Mouse (Mus musculus) hindbrain, embryonic 14.5 days (tissue): ENCODE measurements around the gene Lsamp. TPM values are rescaled to one million over a fixed set of nuclear protein-coding genes. Genes with fewer than 3 reads are reported as not detected.

Experiments
- ATAC-seq: fragments of 200-750 bp; cut with Nextera tagmentation; 2 replicates; pipeline ENCODE4 v1.8.0; 2017; ENCODE audit warnings: moderate number of reproducible peaks, mild to moderate bottlenecking, moderate TSS enrichment, moderate library complexity; ENCODE audit not compliant: low FRiP score
- DNase-seq: peaks from one replicate; pipeline ENCODE4 v3.0.0-alpha.2; 2015; ENCODE audit warnings: low spot score
- H3K27ac ChIP-seq: fragments of 300-500 bp; sonication (generic); 2 replicates; pipeline ENCODE4 v1.5.1; 2014; ENCODE audit warnings: mild to moderate bottlenecking, moderate library complexity
- H3K27me3 ChIP-seq: fragments of 300-500 bp; sonication (generic); 2 replicates; pipeline ENCODE4 v1.6.1; 2014; ENCODE audit warnings: mild to moderate bottlenecking, low read length, mixed read lengths; ENCODE audit not compliant: control insufficient read depth, insufficient read depth
- H3K36me3 ChIP-seq: fragments of 300-500 bp; sonication (generic); replicated peaks from 2 replicates; pipeline ENCODE4 v1.6.1; 2014; ENCODE audit not compliant: control insufficient read depth, insufficient read depth
- H3K4me1 ChIP-seq: fragments of 300-500 bp; sonication (generic); replicated peaks from 2 replicates; pipeline ENCODE4 v1.6.1; 2014; ENCODE audit warnings: antibody characterized with exemption, low read length, mixed read lengths; ENCODE audit not compliant: control insufficient read depth, insufficient read depth
- H3K4me2 ChIP-seq: fragments of 300-500 bp; sonication (generic); replicated peaks from 2 replicates; pipeline ENCODE4 v1.6.1; 2014; ENCODE audit warnings: mild to moderate bottlenecking, moderate library complexity
- H3K4me3 ChIP-seq: fragments of 300-500 bp; sonication (generic); replicated peaks from 2 replicates; pipeline ENCODE4 v1.5.1; 2014; ENCODE audit warnings: mild to moderate bottlenecking, low read length
- H3K9ac ChIP-seq: fragments of 300-500 bp; sonication (generic); 2 replicates; pipeline ENCODE4 v1.6.1; 2014
- H3K9me3 ChIP-seq: fragments of 300-500 bp; sonication (generic); 2 replicates; pipeline ENCODE4 v1.6.1; 2016; ENCODE audit warnings: low read length; ENCODE audit not compliant: control insufficient read depth
- WGBS: fragments of 180-500 bp; shearing (Covaris S2); extraction: QIAGEN DNeasy Blood & Tissue Kit; methylation state at CpG from one replicate; pipeline ENCODE4 v1.1.7; 2014; 5-methylcytosine and 5-hydroxymethylcytosine counted together
- polyA plus RNA-seq: library from polyadenylated mRNA; unstranded; fragments of >200 nt; fragmentation: Nextera tagmentation; extraction: Ambion mirVana; gene quantifications from 2 replicates; pipeline ENCODE4 v1.2.1, GENCODE M21; 2014

The Lsamp gene
- polyA plus RNA-seq = 72.3 and 88.1 TPM in 2 replicates

- H3K36me3 ChIP-seq = no peaks in the 10 kb centered on the region
- DNase-seq = peak; percentile 89
- no peaks in the 10 kb centered on the region for H3K9me3 ChIP-seq
- no peaks in the 10 kb centered on the region for H3K27me3 ChIP-seq
- peak within 1 kb of the TSS; percentile 73 for H3K9ac ChIP-seq
- H3K4me2 ChIP-seq = peak within 1 kb of the TSS; percentile 65
- under 1% methylated on average over 24 of the region's 24 CpGs for WGBS
- peak within 1 kb of the TSS; percentile 79 for H3K27ac ChIP-seq
- ATAC-seq = peak; percentile 93
- H3K4me1 ChIP-seq = peaks cover 11% of the 10 kb centered on the region; the same call in 1 of the 2 replicates
- H3K4me3 ChIP-seq = peak within 1 kb of the TSS; percentile 56
Observed at GRCm38 (mm10) chr16:39984205-39984634, at the start of gene Lsamp. Gene Lsamp, plus strand, starts transcription at chr16:39984361.

GRCm38 (mm10) chr16:39957686-39958085 lies 26.5 kb upstream of the Lsamp start:
- no peak overlapping the region for H3K9ac ChIP-seq
- H3K9me3 ChIP-seq = no peaks in the 10 kb centered on the region
- ATAC-seq (no peak), DNase-seq (no peak)
- H3K36me3 ChIP-seq = no peaks in the 10 kb centered on the region
- no peaks in the 10 kb centered on the region for H3K27me3 ChIP-seq
- H3K4me1 ChIP-seq = no peaks in the 10 kb centered on the region
- H3K4me3 ChIP-seq = no peak overlapping the region
- H3K27ac ChIP-seq = no peak overlapping the region
- no peak overlapping the region for H3K4me2 ChIP-seq
- 97% methylated on average over 2 of the region's 2 CpGs for WGBS

DNA sequence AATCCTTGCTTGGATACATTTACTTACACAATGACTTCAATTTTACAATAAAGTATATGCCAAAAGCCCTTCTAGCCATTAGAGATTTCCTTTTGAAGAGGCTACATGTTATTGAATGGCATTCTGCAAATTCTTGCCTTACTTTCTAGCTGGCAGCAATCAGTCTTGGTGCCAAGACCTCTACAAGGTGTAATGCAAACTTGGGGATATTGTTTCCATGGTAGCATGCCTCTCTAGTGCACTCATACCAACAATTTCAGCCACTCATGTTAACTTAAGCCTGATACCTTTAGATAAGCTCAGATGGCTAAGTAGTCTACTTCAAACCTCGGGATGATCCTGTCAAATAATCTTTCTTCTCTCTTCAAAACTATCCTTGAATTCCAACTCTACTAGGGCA lies 11.4 kb upstream of the Lsamp start:
- Histone ChIP-seq H3K9me3 (no peaks in the 10 kb centered on the region), H3K27ac (no peak overlapping the region), H3K27me3 (no peaks in the 10 kb centered on the region), H3K36me3 (no peaks in the 10 kb centered on the region), H3K4me1 (no peaks in the 10 kb centered on the region), H3K4me3 (no peak overlapping the region), H3K9ac (no peak overlapping the region), H3K4me2 (no peak overlapping the region)
- WGBS = 92% methylated on average over 1 of the region's 1 CpGs
- ATAC-seq (no peak), DNase-seq (no peak)

DNA sequence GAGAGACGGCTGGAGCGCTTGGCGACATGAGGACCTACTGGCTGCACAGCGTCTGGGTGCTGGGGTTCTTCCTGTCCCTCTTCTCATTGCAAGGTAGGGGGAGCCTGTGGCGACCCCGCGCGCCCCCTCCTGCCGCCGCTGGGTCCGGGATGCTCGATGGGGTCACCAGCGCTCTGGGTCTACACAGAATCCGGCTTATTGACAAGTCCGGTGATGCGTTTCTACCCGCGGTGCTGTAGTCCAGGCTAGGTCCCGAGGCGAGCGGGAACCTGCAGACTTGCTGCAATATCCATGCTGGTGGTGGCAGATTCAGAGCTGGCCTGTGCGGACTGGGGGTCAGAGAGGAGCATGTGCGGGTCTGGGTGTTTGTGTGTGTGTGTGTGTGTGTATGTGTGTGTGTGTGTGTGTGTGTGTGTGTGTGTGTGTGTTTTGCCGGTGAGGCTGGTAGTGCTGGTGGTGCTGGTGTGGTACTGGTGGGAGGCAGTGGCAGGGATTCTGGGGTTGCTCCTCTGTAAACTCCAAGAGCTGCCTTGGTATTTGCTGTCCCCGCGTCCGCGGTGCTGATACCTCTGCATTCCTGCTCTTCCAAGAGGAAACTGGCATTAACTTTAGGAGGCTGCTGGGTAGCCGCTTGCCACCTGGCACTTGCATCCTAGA lies 602 bp downstream of the Lsamp start:
- no peaks in the 10 kb centered on the region for H3K9me3 ChIP-seq
- DNase-seq (peak; percentile 63), ATAC-seq (no peak; the same call in 1 of the 2 replicates)
- under 1% methylated on average over 28 of the region's 29 CpGs for WGBS
- peak overlapping the region; percentile 65 for H3K4me2 ChIP-seq
- peak overlapping the region; percentile 73 for H3K9ac ChIP-seq
- H3K4me3 ChIP-seq = peak overlapping the region; percentile 56
- H3K27ac ChIP-seq = peak overlapping the region; percentile 79
- H3K36me3 ChIP-seq = no peaks in the 10 kb centered on the region
- no peaks in the 10 kb centered on the region for H3K27me3 ChIP-seq
- H3K4me1 ChIP-seq = peaks cover 11% of the 10 kb centered on the region; the same call in 1 of the 2 replicates

DNA sequence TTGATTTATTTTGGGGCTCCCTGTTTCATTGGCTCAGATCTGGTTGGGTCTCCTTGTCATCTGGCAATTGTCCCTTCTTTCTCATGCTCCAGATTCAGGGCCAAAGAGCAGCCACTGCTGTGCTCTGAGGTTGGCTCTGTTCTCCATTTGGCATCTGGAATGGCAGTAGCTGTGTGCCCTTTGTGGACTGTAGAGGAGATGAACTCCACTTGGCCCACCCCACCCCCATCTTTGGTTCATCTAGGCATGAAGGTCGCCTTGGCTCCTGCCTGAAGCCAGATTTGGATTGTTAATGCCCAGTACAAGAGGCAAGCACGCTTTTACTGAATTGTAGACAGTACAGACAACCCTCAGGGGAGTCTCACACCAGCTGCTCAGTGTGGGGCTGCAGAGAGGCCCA lies 4.3 kb downstream of the Lsamp start:
- no peak overlapping the region for H3K9ac ChIP-seq
- DNase-seq = no peak
- no peak for ATAC-seq
- no peaks in the 10 kb centered on the region for H3K36me3 ChIP-seq
- no peak overlapping the region for H3K4me3 ChIP-seq
- H3K27ac ChIP-seq = no peak overlapping the region
- H3K4me2 ChIP-seq = no peak overlapping the region
- H3K27me3 ChIP-seq = no peaks in the 10 kb centered on the region
- H3K9me3 ChIP-seq = no peaks in the 10 kb centered on the region
- peaks cover 11% of the 10 kb centered on the region; the same call in 1 of the 2 replicates for H3K4me1 ChIP-seq
- 48% methylated on average over 2 of the region's 2 CpGs for WGBS

DNA sequence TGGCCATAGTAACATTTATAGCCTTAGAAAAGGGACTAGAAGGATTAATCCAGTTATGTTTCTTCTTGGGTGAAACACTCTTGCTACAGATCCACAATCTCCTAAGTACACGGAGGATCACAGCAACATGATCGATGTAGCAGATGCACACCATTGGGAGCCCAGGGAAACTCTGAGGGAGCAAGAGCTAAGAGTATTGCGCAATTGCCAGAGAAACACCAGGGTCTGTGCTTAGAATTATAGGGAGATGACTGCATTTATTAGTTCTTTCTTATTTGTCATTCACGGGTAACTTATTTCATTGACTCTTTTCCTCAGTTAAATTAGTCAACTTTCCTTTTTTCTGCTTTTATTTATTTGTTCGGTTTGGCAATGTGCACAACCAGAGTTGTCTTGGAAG lies 10.7 kb downstream of the Lsamp start:
- Histone ChIP-seq H3K27ac (no peak overlapping the region), H3K9ac (no peak overlapping the region), H3K4me3 (no peak overlapping the region), H3K27me3 (no peaks in the 10 kb centered on the region), H3K36me3 (no peaks in the 10 kb centered on the region), H3K9me3 (no peaks in the 10 kb centered on the region), H3K4me1 (no peaks in the 10 kb centered on the region), H3K4me2 (no peak overlapping the region)
- DNase-seq = no peak
- ATAC-seq = no peak
- WGBS = 92% methylated on average over 5 of the region's 5 CpGs

DNA sequence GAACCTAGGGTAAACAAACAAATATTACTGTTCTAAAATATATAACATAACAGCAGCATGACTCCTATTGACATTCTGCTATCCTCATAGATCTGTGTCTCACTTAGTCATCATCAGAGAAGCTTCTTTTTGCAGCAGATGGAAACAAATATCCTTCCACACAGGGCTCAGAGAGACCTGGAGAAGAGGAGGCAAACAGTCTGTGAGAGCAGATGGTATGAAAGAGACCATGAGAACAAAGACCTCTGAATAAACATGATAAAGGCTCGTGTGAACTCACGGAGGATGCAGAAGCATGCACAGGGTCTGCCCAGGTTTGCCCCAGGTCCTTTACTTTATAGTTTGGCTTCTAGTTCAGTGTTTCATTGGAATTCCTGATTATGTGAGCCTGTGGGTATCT lies 24.6 kb downstream of the Lsamp start:
- Histone ChIP-seq H3K36me3 (no peaks in the 10 kb centered on the region), H3K4me1 (no peaks in the 10 kb centered on the region), H3K9ac (no peak overlapping the region), H3K4me2 (no peak overlapping the region), H3K27me3 (no peaks in the 10 kb centered on the region), H3K27ac (no peak overlapping the region), H3K4me3 (no peak overlapping the region), H3K9me3 (no peaks in the 10 kb centered on the region)
- ATAC-seq (no peak), DNase-seq (no peak)
- 36% methylated on average over 2 of the region's 2 CpGs for WGBS

GRCm38 (mm10) chr16:40011106-40011505 lies 26.9 kb downstream of the Lsamp start:
- ATAC-seq (no peak), DNase-seq (no peak)
- Histone ChIP-seq H3K4me1 (no peaks in the 10 kb centered on the region), H3K27me3 (no peaks in the 10 kb centered on the region), H3K9ac (no peak overlapping the region), H3K4me3 (no peak overlapping the region), H3K9me3 (no peaks in the 10 kb centered on the region), H3K27ac (no peak overlapping the region), H3K36me3 (no peaks in the 10 kb centered on the region), H3K4me2 (no peak overlapping the region)
- WGBS = 66% methylated on average over 1 of the region's 1 CpGs

DNA sequence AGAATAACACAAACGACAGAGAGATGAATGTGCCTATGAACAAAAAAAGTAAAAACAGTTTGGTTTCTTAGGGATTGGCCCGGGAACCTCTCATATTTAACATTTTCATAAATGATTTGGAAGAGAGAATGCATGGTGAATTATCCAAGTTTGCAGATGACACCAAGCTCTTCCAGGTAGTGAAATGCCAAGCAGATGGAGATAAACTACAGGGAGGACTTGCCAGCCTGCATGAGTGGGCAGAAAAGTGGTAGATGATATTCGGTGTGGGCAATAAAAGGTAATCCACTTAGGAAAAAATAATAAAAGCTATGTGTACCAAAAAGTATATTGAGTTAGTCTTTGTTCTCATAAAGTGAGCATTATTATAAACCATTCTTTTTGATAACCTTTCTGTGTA lies 38.5 kb downstream of the Lsamp start:
- DNase-seq = no peak
- WGBS = 85% methylated on average over 3 of the region's 3 CpGs
- Histone ChIP-seq H3K27ac (no peak overlapping the region), H3K9ac (no peak overlapping the region), H3K27me3 (no peaks in the 10 kb centered on the region), H3K9me3 (no peaks in the 10 kb centered on the region), H3K4me2 (no peak overlapping the region), H3K4me3 (no peak overlapping the region), H3K36me3 (no peaks in the 10 kb centered on the region), H3K4me1 (no peaks in the 10 kb centered on the region)
- ATAC-seq = no peak

DNA sequence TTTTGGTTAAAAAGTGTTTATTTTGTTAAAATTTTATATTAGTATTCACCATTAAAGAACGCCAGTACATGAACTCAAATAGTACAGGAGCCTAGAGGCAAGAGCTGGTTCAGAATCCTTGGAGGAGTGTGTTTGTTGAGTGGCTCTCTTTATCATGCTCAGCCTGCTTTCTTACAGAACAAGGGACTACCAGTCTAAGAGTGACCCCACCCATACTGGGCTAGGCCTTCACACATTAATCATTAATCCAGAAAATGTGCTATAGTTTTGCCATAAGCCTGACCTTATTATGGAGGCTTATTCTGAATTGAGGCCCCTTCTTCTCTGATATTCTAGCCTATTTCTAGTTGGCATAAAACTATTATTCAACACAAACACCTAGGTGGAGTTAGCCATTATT lies 52.6 kb downstream of the Lsamp start:
- no peak for ATAC-seq
- H3K9me3 ChIP-seq = no peaks in the 10 kb centered on the region
- H3K4me3 ChIP-seq = no peak overlapping the region
- no peaks in the 10 kb centered on the region for H3K4me1 ChIP-seq
- H3K27ac ChIP-seq = no peak overlapping the region
- H3K9ac ChIP-seq = no peak overlapping the region
- H3K27me3 ChIP-seq = no peaks in the 10 kb centered on the region
- 97% methylated on average over 1 of the region's 1 CpGs for WGBS
- no peak for DNase-seq
- H3K36me3 ChIP-seq = no peaks in the 10 kb centered on the region
- no peak overlapping the region for H3K4me2 ChIP-seq
